Mouse (Mus musculus) olfactory bulb, adult 2 months (tissue): ENCODE data around the gene Mthfr.

Experiments used
- CTCF ChIP-seq: fragments of 200-500 bp; IDR thresholded peaks from 2 replicates; pipeline ENCODE4 v1.5.1; 2012; ENCODE audit warnings: low read depth, mild to moderate bottlenecking, low read length, moderate library complexity; ENCODE audit not compliant: insufficient read depth
- POLR2A ChIP-seq: fragments of 200-500 bp; IDR thresholded peaks from 2 replicates; pipeline ENCODE4 v1.6.1; 2012; ENCODE audit warnings: mild to moderate bottlenecking, low read depth, low read length, moderate library complexity; ENCODE audit not compliant: insufficient read depth

DNA sequence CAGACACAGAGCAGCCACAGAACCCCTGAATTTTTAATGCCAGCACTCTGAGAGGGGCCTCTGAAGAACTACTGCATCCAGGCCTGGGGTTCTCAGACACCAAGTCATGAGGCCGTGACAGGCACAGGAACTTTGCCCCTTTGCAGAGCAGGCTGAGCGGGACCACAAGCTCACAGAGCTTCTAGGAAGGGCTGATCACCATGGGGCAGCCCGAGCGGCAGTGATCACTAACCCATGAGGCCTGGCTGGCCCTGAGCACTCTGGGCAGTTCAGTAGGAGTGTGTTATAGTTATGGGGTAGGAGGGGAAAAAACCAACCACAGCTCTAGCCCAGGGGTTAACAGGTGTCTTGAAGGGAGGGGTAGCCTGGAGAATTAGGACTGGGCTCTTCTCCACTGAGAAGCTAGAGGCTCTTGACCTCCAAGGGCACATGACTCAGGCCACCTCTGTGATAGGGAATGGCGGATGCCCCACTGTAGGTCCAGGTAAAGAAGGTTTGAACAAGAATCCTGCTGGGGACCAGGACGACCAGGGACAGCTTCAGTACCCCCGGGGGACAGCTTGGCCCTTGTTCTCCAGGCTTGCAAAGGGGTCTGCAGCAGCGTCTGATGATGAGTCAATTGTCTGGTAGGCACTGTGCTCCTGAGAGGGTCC is 41.2 kb downstream of the Mthfr start:
- TF ChIP-seq POLR2A, result no peak
- no peak for TF ChIP-seq CTCF
